Mouse (Mus musculus) CD4-positive, CD25-positive, alpha-beta regulatory T cell, adult 2 months (primary cell): ENCODE measurements at regions not wholly inside any gene's neighbourhood (a gene's known extent, or its start where the extent isn't known, plus 50 kb on each side); places are given as distances from the start of the nearest gene placed in this dataset.
A peak's percentile ranks its signal among the peaks of the same experiment; 100 is the strongest.
"Not testable (repeated sequence)": the region's sequence is repeated elsewhere in the genome, so short reads cannot be mapped to it uniquely, and the experiment has no call there.

Experiments
- DNase-seq: peaks from one replicate; pipeline ENCODE4 v3.0.0-alpha.2; 2012; ENCODE audit warnings: low read depth, low spot score

DNA sequence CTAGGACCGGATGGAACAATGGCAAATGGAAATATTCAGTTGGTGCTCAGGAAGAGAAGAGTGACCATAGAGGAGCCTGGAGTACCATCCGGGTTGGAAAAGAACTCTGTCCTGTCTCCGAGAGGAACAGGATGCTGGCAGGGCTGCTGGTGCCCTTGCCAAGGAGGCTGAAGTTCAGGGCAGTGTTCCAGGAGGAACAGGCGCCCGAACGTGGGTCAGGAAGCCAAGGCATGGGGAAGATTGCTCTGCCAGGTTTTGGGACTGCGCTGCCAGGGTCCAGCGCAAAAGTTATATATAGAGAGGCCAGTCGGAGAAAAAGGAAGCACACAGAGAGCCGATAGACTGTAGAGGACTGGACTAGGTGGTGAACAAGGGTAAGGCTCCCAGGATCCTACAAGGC lies 92.3 kb upstream of the Mdm1 start:
- DNase-seq, result no peak

- DNase-seq, result peak; percentile 51
Measured at GRCm38 (mm10) chr10:118050152-118050641, 91.4 kb upstream of the Mdm1 start.

GRCm38 (mm10) chr10:118052042-118052441 lies 89.6 kb upstream of the Mdm1 start:
- no peak for DNase-seq

- DNase-seq, result no peak
Measured at GRCm38 (mm10) chr10:118052477-118052876, 89.1 kb upstream of the Mdm1 start.

- no peak for DNase-seq
Measured at GRCm38 (mm10) chr10:118053037-118053436, 88.6 kb upstream of the Mdm1 start.

DNA sequence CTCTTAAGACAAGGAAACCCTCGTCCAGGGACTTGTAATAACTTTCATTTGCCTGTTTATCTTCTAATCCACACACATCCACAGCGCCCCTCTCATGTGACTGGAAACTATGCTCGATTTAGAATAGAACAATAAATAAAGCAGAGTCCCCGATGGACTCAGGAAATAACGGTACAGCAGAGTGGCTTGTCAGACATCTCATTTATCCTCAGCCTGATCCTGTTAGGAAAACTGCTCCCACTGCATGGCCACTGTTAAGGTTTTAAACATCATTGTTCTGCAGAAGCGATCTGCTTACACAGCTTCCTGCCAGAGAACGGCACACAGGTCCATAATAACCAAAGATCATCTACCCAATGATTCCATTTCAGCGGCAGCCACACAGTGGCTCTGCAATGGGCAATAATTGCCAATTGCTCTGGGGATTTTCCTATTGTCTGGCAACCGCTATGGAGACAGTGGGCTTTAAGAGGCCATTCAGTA lies 84.8 kb upstream of the Mdm1 start:
- DNase-seq, result no peak

GRCm38 (mm10) chr10:118057516-118057915 lies 84.1 kb upstream of the Mdm1 start:
- DNase-seq, result peak; percentile 28

DNA sequence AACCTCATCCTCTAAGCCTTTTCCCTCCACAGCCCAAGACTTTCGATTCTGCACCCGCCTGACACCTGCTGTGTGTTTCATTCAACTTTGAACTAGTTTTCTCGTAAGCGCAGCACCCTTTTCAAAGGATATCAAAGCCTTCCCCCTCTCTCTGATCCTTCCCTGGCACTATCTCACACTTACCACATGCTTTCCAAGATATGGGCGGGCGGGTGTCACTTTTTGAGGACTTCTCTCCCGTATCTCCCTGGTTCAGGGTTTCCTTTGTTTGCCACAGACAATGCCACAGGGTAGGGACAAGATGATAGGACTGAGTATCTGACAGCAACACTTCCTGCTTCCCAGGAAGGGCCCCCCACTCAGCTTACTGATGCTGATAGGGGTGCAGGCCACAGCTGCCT lies 76.8 kb upstream of the Mdm1 start:
- peak; percentile 68 for DNase-seq

DNA sequence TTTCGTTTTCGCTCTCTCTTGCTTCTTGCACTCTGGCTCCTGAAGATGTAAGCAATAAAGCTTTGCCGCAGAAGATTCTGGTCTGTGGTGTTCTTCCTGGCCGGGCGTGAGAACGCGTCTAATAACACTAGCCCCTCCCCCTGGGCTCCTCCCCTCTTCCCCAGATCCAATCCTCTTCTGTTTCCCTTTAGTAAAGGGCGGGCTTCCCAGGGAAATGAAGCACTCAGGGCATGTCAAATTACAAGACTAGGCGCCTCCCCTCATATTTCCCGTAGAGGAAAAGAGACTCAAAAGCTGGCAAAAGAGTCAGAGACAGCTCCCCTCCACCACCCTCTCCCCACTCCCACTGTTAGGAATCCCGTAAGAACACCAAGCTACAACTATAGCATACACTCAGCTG lies 65.3 kb upstream of the Mdm1 start:
- DNase-seq, result not testable (repeated sequence)

DNA sequence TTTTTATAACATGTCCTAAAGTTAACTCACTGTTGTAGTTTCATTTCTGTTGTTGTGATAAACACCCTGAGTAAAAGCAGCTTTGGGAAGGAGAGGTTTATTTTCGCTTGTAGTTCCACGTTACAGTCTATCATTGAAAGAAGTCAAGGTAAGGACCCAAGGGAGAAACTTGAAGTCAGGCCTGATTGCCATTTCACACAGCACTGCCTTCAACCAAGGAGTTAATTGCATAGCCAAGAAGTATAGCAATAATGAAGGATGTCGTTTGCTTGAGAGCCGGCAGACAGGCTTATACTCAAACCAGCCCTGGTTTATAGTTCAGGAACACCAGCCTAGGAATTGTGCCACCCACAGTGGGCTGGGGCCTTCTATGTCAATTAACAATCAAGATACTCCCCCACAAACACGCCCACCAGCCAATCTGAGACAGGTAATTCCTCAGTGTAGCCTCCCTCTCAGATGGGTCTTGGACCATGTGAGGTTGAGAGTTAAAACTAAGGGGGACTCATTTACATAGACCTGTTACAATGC lies 59.9 kb upstream of the Mdm1 start:
- DNase-seq, result no peak

GRCm38 (mm10) chr10:118083035-118083720 lies 58.4 kb upstream of the Mdm1 start:
- peak; percentile 87 for DNase-seq

GRCm38 (mm10) chr10:118083721-118084075 lies 57.9 kb upstream of the Mdm1 start:
- peak; percentile 72 for DNase-seq

DNA sequence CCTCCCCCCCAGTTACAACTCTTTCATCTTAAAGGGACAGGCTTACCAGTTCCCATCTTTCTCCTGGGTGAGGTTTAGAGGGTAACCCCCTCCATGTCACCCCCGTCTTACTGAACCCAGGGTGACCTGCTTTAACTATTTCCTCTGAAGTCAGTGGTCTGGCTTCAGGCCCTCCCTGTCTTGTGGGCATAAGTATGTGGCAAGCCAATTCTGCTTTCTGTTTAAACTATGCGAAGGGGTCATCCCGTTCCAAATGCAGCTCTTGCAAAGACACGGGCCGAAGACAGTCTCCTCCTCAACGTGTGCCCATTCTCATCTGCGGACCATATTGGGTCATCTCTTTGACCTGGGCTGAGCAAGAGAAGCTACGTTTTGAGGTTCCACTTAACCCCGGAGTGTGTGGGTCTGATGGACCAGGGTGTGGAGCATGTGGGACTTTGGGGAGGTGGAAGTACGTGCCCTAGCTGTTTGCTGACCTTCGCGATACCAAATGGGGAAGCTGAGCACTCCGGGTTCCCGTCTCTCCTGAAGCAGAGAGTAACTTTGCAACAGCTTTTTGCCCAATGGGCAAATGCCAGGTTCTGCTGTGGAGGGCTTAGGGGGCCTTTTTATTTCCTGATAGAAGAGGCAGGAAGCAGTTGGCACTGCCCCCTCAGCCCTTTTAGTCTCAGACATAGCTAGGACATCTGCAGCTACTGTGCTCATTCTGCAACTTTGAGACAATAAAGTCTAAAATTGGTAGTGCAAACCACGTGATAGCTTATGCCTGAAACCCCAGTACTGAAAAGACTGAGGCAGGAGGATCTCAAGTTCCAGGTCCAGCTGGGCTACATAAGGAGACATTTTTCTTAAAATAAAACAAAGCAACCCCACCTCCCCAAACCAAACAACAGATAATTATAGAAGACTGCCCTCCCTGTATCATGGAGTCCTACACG lies 56.3 kb upstream of the Mdm1 start:
- no peak for DNase-seq

DNA sequence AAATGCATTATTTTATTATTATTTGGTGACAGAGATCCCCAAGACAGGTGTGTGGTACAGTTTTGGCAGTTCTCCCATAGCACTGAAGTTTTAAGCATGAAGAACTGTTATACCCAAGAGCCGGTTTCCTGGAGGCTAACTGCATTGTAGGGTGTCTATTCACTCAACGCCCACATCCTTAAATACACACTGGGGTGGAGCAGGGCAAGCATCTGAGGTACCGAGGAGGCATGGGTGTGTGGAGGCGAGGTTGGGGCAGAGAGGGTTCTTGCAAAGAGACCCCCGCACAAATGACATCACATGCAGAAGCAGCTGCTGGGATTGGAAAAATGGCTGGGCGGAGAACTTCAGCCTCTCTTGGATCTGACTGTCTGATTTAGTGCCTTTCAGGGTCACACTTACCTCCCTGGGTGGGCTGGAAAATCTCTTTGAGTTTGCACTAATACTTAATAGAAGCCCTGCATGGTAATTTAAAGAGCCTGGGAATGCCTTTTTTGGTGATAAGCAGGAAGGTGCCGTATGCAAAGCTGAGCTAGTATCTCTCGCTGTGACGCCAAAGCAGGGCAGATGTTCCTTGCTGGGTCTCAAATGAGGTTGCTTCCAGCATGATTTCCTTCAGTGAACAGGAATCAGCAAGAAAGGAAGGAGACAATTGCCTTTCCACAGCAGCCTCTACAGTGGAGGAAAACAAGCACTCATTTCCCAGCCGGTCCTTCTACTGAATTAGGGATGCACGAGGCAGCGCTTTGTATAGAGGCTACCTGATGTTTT lies 53.9 kb upstream of the Mdm1 start:
- DNase-seq, result peak; percentile 58

DNA sequence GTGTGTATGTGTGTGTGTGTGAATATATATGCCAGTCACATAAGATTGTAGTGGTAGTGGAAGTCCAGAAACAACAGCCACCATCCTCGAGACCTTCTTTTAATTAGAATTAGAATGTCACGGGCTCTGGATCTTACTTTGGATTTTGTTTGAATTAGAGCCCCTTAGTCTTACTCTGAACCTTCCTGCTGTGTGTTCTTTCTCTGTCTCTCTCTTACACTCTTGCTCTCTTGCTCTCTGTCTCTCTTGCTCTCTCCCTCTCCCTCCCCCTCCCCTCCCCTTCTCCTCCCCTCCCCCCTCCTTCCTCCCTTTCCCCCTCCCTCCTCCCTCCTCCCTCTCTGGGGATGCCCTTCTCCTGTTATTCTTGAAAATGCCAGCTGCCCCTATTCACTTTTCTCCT lies 53.1 kb upstream of the Mdm1 start:
- DNase-seq, result no peak

DNA sequence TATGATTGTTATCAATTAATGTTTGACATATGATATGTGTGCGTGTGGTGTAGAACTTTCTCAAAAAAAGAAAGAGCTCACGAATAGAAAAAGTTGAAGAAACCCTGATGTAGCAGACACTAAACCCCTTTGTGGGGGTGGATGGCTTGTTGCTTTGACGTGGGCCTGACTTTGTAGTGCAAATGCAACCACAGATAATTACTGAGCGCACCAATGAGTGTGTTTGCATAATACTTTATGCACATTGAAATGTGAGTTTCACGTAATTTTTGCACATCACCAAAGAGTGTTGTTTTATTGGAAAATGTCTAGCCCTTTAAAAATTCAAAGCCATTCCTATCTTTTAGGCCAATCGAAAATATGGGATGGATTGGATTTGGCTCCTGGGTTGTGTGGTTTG lies 51.7 kb upstream of the Mdm1 start:
- DNase-seq, result peak; percentile 64

- DNase-seq, result no peak
Measured at GRCm38 (mm10) chr10:118091476-118091875, 50.1 kb upstream of the Mdm1 start.
